Mouse (Mus musculus): ENCODE results near the gene Suclg2.

Suclg2 gene

GRCm38 (mm10) chr6:95718031-95718968 is at the start of gene Suclg2:
Gene Suclg2, minus strand, starts transcription at chr6:95718800.
- peak; percentile 83 for DNase-seq (ENCODE audit: low spot score)

GRCm38 (mm10) chr6:95766566-95766965 is 48.0 kb upstream of the Suclg2 start:
- DNase-seq (ENCODE audit: low spot score) = no peak

DNA sequence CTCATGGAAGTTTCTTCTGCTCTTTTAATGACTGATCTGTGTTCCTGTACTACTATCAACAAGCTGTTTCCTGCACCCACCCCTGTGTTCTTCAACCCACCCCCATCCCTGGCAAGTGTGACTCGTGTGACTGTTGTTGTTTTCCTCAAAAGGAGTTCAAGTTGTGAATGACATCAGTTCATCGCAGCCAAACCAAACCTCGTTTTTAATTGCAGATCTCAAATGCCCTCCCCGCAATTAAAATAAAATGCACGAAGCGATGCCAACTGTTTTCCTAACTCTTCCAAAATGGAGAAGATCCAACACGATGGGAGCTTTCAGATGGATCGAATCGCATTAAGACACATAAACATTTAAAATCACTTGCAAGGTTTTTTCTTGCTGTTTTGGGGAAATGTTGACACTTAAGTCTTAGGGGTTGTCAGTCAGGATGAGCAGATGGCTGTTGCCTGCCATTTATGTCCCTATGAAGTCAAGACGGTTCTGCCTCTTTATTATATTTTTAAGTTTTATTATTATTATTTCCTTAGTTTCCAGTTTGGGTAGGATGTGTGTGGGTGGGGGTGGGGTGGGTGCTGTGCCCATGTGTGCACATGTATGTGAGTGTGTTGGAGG is 41.1 kb upstream of the Suclg2 start:
- no peak for DNase-seq (ENCODE audit: low spot score)

- DNase-seq (ENCODE audit: low spot score) = peak; percentile 65
Measured at GRCm38 (mm10) chr6:95742378-95742777, 23.8 kb upstream of the Suclg2 start.

- no peak for DNase-seq (ENCODE audit: low spot score)
Measured at GRCm38 (mm10) chr6:95731570-95732367, 13.2 kb upstream of the Suclg2 start.

DNA sequence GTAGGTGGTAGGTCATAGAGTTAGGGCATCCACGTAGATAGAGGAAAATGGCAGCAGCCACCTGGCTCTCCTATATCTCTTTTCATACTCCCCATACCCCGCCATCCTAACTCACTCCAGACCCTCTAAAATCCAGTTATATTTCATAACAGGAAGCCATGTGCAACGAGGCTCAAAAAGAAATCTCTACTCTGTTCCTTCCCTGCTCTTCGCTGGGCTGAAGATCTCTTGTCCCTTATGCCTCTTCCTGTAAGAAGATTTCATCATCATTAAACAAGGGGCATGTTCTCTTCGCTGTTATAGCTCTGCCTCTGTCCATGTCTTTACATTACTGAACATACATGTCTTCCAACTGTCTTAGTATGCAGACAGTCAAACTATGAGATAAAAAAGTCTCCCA is 10.8 kb upstream of the Suclg2 start:
- DNase-seq (ENCODE audit: low spot score) = no peak

GRCm38 (mm10) chr6:95725281-95725680 is 6.7 kb upstream of the Suclg2 start:
- DNase-seq (ENCODE audit: low spot score) = no peak

DNA sequence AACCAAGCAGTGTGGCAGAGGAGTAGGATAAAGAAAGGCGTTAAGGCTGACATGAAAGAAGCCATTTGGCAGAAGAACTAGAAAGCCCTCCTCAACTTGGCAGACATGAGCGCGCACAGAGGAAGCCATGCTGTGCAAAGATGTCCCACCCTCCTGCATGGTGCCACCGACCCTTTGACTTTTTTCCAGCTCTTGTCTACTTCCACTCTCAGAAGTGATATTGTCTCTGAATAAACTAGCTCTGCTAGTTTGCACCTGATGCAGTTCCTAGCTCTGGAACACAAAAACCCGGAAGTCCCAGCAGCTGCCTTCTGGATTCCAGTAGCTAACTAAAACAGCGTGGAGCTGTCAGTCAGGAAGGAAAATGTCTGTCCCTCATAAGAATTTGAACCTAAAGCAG is 4.8 kb upstream of the Suclg2 start:
- no peak for DNase-seq (ENCODE audit: low spot score)

DNA sequence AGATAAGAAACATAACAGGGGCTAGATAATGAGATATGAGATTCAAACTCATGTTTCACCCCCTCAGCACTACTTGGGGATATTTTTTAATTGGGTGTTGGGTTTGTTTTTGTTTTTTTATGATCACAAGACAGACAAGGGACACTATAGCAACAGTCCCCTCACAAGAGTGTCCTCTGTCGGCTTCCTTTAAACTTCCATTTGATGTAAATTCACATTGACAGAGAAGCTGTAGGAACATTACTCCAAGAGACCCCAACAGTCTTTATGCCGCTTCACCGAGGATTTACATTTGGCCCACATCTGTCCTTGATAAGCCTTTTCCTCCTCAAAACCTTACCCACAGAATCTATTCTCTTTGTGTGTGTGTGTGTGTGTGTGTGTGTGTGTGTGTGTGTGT is 1.2 kb upstream of the Suclg2 start:
- DNase-seq (ENCODE audit: low spot score) = no peak

- DNase-seq (ENCODE audit: low spot score) = no peak
Measured at GRCm38 (mm10) chr6:95718969-95719333, 351 bp upstream of the Suclg2 start.

- DNase-seq (ENCODE audit: low spot score) = no peak
Measured at GRCm38 (mm10) chr6:95717071-95717470, 1.5 kb downstream of the Suclg2 start.

GRCm38 (mm10) chr6:95716476-95716875 is 2.1 kb downstream of the Suclg2 start:
- no peak for DNase-seq (ENCODE audit: low spot score)

DNA sequence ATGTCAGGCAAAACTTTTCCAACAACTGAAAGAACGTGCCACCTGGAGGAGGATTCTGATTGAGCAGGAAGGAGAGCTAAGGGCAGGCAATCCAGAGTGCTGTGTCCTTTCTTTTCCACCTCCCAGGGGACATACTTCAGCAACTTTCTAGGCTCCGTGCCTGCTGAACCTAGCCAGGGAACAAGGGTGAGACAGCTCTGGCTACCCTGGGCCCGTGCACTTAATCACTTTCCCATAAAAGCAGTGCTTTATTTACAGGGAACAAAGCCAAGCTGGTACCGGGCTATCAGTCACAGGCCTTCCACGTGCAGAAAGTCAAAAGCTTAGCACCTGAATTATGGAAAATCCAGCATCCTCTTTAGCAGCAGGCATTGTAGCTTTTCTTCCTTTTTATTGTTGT is 5.4 kb downstream of the Suclg2 start:
- no peak for DNase-seq (ENCODE audit: low spot score)

GRCm38 (mm10) chr6:95712081-95712480 is 6.5 kb downstream of the Suclg2 start:
- no peak for DNase-seq (ENCODE audit: low spot score)

- DNase-seq (ENCODE audit: low spot score) = no peak
Measured at GRCm38 (mm10) chr6:95711671-95712070, 6.9 kb downstream of the Suclg2 start.

GRCm38 (mm10) chr6:95710886-95711285 is 7.7 kb downstream of the Suclg2 start:
- no peak for DNase-seq (ENCODE audit: low spot score)

DNA sequence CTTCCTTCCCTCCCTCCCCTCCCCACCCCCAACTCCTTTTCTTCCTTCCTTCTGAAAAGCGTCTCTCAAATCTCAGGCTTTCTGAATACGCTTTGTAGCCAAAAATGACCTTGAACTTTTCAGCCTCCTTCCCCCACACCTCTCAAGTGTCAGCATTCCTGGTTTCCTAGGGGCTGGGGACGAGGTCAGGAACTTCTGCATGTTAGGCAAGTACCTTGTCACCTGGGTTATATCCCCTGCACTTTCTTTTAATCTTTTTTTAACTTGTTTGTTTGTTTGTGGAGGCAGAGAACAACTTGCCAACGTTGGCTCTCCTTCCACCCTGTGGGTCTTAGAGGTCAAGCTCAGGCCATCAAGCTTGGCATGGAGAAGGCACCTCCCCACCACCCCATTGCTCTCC is 9.1 kb downstream of the Suclg2 start:
- no peak for DNase-seq (ENCODE audit: low spot score)

GRCm38 (mm10) chr6:95709106-95709505 is 9.5 kb downstream of the Suclg2 start:
- DNase-seq (ENCODE audit: low spot score) = no peak

GRCm38 (mm10) chr6:95704626-95705025 is 14.0 kb downstream of the Suclg2 start:
- no peak for DNase-seq (ENCODE audit: low spot score)

DNA sequence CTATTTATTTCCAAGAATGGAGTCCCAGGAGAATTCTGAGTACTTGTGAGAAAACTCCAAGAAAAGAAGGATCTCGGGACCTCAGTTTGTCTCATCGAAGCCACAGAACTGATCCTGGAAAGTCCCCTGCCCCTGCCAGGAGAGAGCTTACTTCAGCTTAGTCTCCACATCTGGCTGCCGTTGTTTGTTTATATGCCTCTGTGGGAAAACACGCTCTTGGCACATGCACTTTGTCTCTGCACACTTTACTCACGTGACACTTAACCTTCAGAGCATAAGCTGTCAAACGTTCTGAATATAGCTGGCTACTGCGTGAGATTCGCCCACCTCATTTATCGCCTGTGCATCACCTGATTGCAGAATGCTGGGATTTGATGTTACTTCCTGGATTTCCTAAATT is 16.4 kb downstream of the Suclg2 start:
- no peak for DNase-seq (ENCODE audit: low spot score)

DNA sequence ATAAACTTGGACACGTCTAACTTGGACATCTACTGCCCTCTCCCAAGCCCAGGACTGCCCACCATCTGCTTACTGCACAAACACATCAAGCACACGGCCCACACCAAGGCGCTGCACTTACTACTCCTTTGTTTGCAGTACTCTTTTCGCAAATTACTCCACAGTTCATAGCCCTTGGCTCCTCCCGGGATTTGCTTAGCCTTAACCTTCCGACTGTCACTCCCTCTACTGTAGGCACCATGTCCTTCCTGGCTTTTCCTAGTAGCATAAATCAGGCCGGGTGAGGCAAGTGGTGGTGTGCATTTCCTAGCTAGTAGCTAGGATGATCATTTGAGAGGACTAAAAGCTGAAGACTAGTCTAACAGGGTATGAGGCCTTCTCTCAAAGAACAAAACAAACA is 16.8 kb downstream of the Suclg2 start:
- DNase-seq (ENCODE audit: low spot score) = no peak

GRCm38 (mm10) chr6:95700981-95701610 is 17.5 kb downstream of the Suclg2 start:
- no peak for DNase-seq (ENCODE audit: low spot score)
